Mouse (Mus musculus): ENCODE measurements around the gene Rpl41.
"Not testable (repeated sequence)": the region's sequence is repeated elsewhere in the genome, so short reads cannot be mapped to it uniquely, and the experiment has no call there.

Gene Rpl41

GRCm38 (mm10) chr10:128555567-128555966, 6.5 kb upstream of the Rpl41 start:
- DNase-seq: not testable (repeated sequence)

- DNase-seq: not testable (repeated sequence)
Measured at GRCm38 (mm10) chr10:128550144-128550823, 1.2 kb upstream of the Rpl41 start.

- DNase-seq: peak in 1 of 2 experiments; percentile 34
Measured at GRCm38 (mm10) chr10:128549682-128550057, 565 bp upstream of the Rpl41 start.

- peak in 1 of 2 experiments; percentile 18 for DNase-seq
Measured at GRCm38 (mm10) chr10:128548051-128548791, 884 bp downstream of the Rpl41 start.

GRCm38 (mm10) chr10:128547361-128548032, 1.6 kb downstream of the Rpl41 start, which contains the start of gene Zc3h10:
TSS of gene Zc3h10 (minus strand) at chr10:128547774.
- peak; percentile 97 to 98 for DNase-seq

- no peak for DNase-seq
Measured at GRCm38 (mm10) chr10:128546787-128547186, 2.3 kb downstream of the Rpl41 start.

GRCm38 (mm10) chr10:128546361-128546760, 2.7 kb downstream of the Rpl41 start:
- DNase-seq: peak in 1 of 2 experiments; percentile 44

GRCm38 (mm10) chr10:128545570-128545898, 3.6 kb downstream of the Rpl41 start:
- DNase-seq: no peak

GRCm38 (mm10) chr10:128544674-128545569, 4.2 kb downstream of the Rpl41 start:
- DNase-seq: no peak

GRCm38 (mm10) chr10:128544151-128544657, 4.9 kb downstream of the Rpl41 start:
- DNase-seq: no peak

GRCm38 (mm10) chr10:128543100-128543499, 6.0 kb downstream of the Rpl41 start:
- no peak for DNase-seq

GRCm38 (mm10) chr10:128538340-128538870, 10.7 kb downstream of the Rpl41 start:
- DNase-seq: no peak

GRCm38 (mm10) chr10:128536266-128536940, 12.7 kb downstream of the Rpl41 start:
- peak; percentile 92 to 94 for DNase-seq

GRCm38 (mm10) chr10:128535624-128536265, 13.4 kb downstream of the Rpl41 start:
- no peak for DNase-seq

- no peak for DNase-seq
Measured at GRCm38 (mm10) chr10:128535206-128535605, 13.9 kb downstream of the Rpl41 start.

- peak in 1 of 2 experiments; percentile 26 for DNase-seq
Measured at GRCm38 (mm10) chr10:128526366-128527356, 22.4 kb downstream of the Rpl41 start.

- peak; percentile 99 for DNase-seq
Measured at GRCm38 (mm10) chr10:128525671-128526308, 23.3 kb downstream of the Rpl41 start, which contains the start of gene Esyt1. TSS of gene Esyt1 (minus strand) at chr10:128525871.

- DNase-seq: peak; percentile 60 to 67
Measured at GRCm38 (mm10) chr10:128524732-128525662, 24.1 kb downstream of the Rpl41 start.
